Comparison of ENCODE assay signal across 15 mouse cellular contexts in genomic region chr6:148599473-148599872, GRCm38 (mm10).
DNase-seq lines count a peak whose midpoint lies in the region; ATAC-seq and TF ChIP-seq lines count a peak whose summit lies in the region.
"Had no signal": no experiment of that assay in that cellular context is flagged by ENCODE, and none has a peak within 500 bp of the region (broad histone marks: within the 10 kb centered on the region; RNA-seq: fewer than 3 reads in every experiment).

No protein-coding gene starts in this region.

- no peak for TF ChIP-seq POLR2A in thymus, adult 2 months (IDR thresholded peaks at IDR 0.05; ENCODE audit: control insufficient read depth, extremely low read depth, insufficient read depth, low read length, poor library complexity)

- H3K4me3 ChIP-seq in heart, embryonic 14.5 days (ENCODE audit: control insufficient read depth in 1 of 2, insufficient read depth in 1 of 2, low read depth in 1 of 2, low read length in 2 of 2) = peak overlapping the region in 1 of 2 experiments; percentile 23; a peak in 1 of 4 replicates
- no peak overlapping the region for H3K4me3 ChIP-seq in forebrain, embryonic 14.5 days (ENCODE audit: low read depth, low read length)
- H3K4me3 ChIP-seq in limb, embryonic 12.5 days (replicated peaks) = no peak overlapping the region
- no peak overlapping the region for H3K4me3 ChIP-seq in thymus, adult 2 months (ENCODE audit: control insufficient read depth, insufficient read depth, low read length)

- WGBS in heart, embryonic 14.5 days = 83% methylated on average over 4 of the region's 4 CpGs
- WGBS in forebrain, embryonic 14.5 days = 61% methylated on average over 4 of the region's 4 CpGs
- WGBS in limb, embryonic 12.5 days = 62% methylated on average over 4 of the region's 4 CpGs
- WGBS in thymus, adult 2 months = 92% methylated on average over 4 of the region's 4 CpGs

- H3K4me2 ChIP-seq in heart, embryonic 14.5 days (ENCODE audit: low read length) = peak overlapping the region; percentile 64; the same call in 1 of the 2 replicates
- peak overlapping the region; percentile 47 for H3K4me2 ChIP-seq in forebrain, embryonic 14.5 days (ENCODE audit: low read length)
- H3K4me2 ChIP-seq in limb, embryonic 12.5 days = peak overlapping the region; percentile 58

- TF ChIP-seq CTCF in thymus, adult 2 months (IDR thresholded peaks at IDR 0.05; ENCODE audit: borderline replicate concordance, control insufficient read depth, extremely low read depth, insufficient read depth, low read length, poor library complexity) = no peak

- H3K9me3 ChIP-seq in heart, embryonic 14.5 days (ENCODE audit: control insufficient read depth, low read length) = no peaks in the 10 kb centered on the region
- H3K9me3 ChIP-seq in forebrain, embryonic 14.5 days (replicated peaks; ENCODE audit: control insufficient read depth, low read length) = no peaks in the 10 kb centered on the region
- no peaks in the 10 kb centered on the region for H3K9me3 ChIP-seq in limb, embryonic 12.5 days
- H3K9me3 ChIP-seq: embryonic facial prominence, embryonic 15.5 days; G1E; kidney, embryonic 15.5 days had no signal

- H3K4me1 ChIP-seq in heart, embryonic 14.5 days (ENCODE audit: control insufficient read depth in 2 of 2, insufficient read depth in 2 of 2, low read length in 2 of 2) = peaks cover 2 to 13% of the 10 kb centered on the region in 2 experiments; a peak in 2 of 4 replicates
- peaks cover 11% of the 10 kb centered on the region; the same call in 1 of the 2 replicates for H3K4me1 ChIP-seq in forebrain, embryonic 14.5 days (ENCODE audit: control insufficient read depth, insufficient read depth, low read length)
- H3K4me1 ChIP-seq in limb, embryonic 12.5 days (replicated peaks) = peaks cover 21% of the 10 kb centered on the region
- H3K4me1 ChIP-seq in thymus, adult 2 months (replicated peaks; ENCODE audit: control insufficient read depth, insufficient read depth, low read length) = no peaks in the 10 kb centered on the region

- ATAC-seq in heart, embryonic 14.5 days (ENCODE audit: insufficient number of reproducible peaks, insufficient read depth, low FRiP score, low read depth) = no peak
- peak; percentile 18; the same call in 1 of the 2 replicates for ATAC-seq in forebrain, embryonic 14.5 days
- no peak for ATAC-seq in limb, embryonic 12.5 days (ENCODE audit: insufficient number of reproducible peaks, insufficient read depth, low FRiP score, low TSS enrichment, low read depth)

- no peaks in the 10 kb centered on the region for H3K27me3 ChIP-seq in heart, embryonic 14.5 days (ENCODE audit: control insufficient read depth, insufficient read depth, low read length)
- H3K27me3 ChIP-seq in forebrain, embryonic 14.5 days (replicated peaks; ENCODE audit: control insufficient read depth, insufficient read depth, low read length) = no peaks in the 10 kb centered on the region
- no peaks in the 10 kb centered on the region for H3K27me3 ChIP-seq in limb, embryonic 12.5 days
- H3K27me3 ChIP-seq in thymus, adult 2 months (ENCODE audit: control insufficient read depth, insufficient read depth, low read length) = no peaks in the 10 kb centered on the region
- H3K27me3 ChIP-seq: embryonic facial prominence, embryonic 15.5 days; kidney, embryonic 15.5 days had no signal

- no peak for DNase-seq in heart, adult 18-20 months
- peak; percentile 37 for DNase-seq in ES-CJ7 (ENCODE audit: low read depth, low spot score)
- no peak for DNase-seq in forebrain, embryonic 14.5 days (ENCODE audit: low spot score)
- no peak for DNase-seq in thymus, adult 2 months
- no peak for DNase-seq in embryo, embryonic 10.5 days (ENCODE audit: low spot score)
- no peak for DNase-seq in thymus, postnatal 36 days
- DNase-seq: cerebellum, adult 11 months; lung, postnatal 10 days; right cerebral cortex, adult 18-20 months had no signal

- no peak overlapping the region for H3K27ac ChIP-seq in heart, embryonic 14.5 days (replicated peaks in 1 of 2; ENCODE audit: control insufficient read depth in 1 of 2, insufficient read depth in 1 of 2, low read depth in 2 of 2, low read length in 2 of 2)
- H3K27ac ChIP-seq in forebrain, embryonic 14.5 days (ENCODE audit: low read depth, low read length) = no peak overlapping the region
- H3K27ac ChIP-seq in limb, embryonic 12.5 days = no peak overlapping the region
- H3K27ac ChIP-seq in thymus, adult 2 months (ENCODE audit: control insufficient read depth, insufficient read depth, low read length) = no peak overlapping the region
- H3K27ac ChIP-seq: embryonic facial prominence, embryonic 15.5 days; kidney, embryonic 15.5 days; liver, embryonic 14.5 days had no signal

- H3K9ac ChIP-seq in heart, embryonic 14.5 days (ENCODE audit: low read length) = no peak overlapping the region
- H3K9ac ChIP-seq in forebrain, embryonic 14.5 days (ENCODE audit: low read length) = no peak overlapping the region
- H3K9ac ChIP-seq in limb, embryonic 12.5 days (replicated peaks) = no peak overlapping the region
- H3K9ac ChIP-seq: embryonic facial prominence, embryonic 15.5 days; kidney, embryonic 15.5 days; liver, embryonic 14.5 days had no signal

- no peaks in the 10 kb centered on the region for H3K36me3 ChIP-seq in heart, embryonic 14.5 days (ENCODE audit: control insufficient read depth, insufficient read depth, low read length)
- no peaks in the 10 kb centered on the region for H3K36me3 ChIP-seq in forebrain, embryonic 14.5 days (ENCODE audit: control insufficient read depth, insufficient read depth, low read length)
- no peaks in the 10 kb centered on the region for H3K36me3 ChIP-seq in limb, embryonic 12.5 days
- H3K36me3 ChIP-seq in thymus, adult 2 months (ENCODE audit: control insufficient read depth, insufficient read depth, low read length) = no peaks in the 10 kb centered on the region
- H3K36me3 ChIP-seq: embryonic facial prominence, embryonic 15.5 days; G1E; kidney, embryonic 15.5 days had no signal
